Mouse (Mus musculus): ENCODE results near the gene Traf4.
A peak's percentile ranks its signal among the peaks of the same experiment; 100 is the strongest.

The Traf4 gene

DNA sequence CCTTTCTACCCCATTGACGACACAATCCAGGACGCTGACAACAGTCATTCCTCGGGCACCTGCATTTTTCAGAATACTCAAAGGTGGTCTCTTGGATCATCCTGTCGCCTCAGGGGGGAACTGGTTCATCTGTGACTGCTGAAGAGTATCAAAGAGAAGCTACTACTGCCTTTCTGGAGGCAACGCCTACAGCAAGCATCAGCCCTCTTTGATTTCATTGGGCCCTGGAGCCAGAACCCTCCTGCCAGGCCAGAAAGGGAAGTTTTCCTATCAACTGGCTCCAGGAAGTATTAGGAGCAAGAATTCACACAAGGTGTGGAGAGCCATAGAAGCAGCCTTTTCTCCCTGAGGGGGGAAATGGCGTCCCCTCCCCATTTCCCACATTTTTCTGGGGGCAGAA is 1.3 kb upstream of the Traf4 start:
- DNase-seq (ENCODE audit: low spot score) = no peak

DNA sequence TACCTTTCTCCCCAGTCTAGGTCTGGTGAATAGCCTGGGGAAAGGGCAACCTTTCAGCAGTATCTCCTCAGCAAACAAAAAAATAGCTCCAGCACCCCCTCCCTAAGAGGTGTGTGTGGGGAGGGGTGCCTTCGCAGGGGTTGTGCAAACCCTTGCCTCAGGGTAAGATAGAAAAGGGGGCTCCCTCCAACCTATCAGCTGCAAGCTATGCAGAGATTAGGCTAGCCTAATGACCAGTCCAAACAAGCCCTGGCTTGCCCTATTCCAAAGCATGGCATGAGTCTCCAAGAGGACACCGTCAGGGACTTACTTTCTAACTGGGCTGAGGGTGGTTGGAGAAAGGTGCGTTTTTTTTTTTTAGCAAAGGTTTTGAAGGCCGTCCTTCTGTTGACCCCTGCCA is 772 bp upstream of the Traf4 start:
- DNase-seq (ENCODE audit: low spot score) = no peak

DNA sequence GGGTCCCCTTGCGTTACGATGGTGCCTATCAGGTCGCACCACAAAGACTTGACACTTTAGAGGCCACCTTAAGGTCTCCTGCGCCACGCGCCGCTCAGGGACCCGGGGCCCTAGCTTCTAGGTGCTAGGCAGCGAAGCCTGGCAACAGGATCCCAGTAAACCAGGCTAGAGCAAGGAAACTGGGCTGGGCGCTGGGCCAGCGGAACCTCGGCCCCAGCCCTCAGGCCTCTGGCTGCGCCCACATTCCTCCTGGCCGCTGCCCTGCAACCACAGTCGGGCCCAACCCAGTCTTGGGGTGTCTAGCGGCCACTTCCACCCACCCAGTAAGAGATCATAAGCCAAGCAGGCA is 346 bp upstream of the Traf4 start:
- DNase-seq (ENCODE audit: low spot score) = no peak

DNA sequence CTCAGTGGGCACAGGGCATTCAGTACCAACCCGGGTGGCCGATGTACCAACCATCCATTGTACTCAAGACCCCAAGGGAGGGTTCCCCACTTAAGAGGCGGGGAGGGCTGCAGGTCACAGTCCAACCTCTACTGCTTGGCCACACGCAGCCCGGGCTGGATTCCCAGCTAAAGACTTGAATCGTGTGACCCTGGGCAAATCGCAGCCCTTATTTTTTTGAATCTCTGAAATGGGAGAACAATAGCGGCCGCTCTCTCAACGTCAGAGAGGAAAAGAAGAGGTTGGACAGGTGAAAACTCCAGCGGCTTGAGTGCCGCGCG is 825 bp downstream of the Traf4 start:
- no peak for DNase-seq (ENCODE audit: low spot score)

DNA sequence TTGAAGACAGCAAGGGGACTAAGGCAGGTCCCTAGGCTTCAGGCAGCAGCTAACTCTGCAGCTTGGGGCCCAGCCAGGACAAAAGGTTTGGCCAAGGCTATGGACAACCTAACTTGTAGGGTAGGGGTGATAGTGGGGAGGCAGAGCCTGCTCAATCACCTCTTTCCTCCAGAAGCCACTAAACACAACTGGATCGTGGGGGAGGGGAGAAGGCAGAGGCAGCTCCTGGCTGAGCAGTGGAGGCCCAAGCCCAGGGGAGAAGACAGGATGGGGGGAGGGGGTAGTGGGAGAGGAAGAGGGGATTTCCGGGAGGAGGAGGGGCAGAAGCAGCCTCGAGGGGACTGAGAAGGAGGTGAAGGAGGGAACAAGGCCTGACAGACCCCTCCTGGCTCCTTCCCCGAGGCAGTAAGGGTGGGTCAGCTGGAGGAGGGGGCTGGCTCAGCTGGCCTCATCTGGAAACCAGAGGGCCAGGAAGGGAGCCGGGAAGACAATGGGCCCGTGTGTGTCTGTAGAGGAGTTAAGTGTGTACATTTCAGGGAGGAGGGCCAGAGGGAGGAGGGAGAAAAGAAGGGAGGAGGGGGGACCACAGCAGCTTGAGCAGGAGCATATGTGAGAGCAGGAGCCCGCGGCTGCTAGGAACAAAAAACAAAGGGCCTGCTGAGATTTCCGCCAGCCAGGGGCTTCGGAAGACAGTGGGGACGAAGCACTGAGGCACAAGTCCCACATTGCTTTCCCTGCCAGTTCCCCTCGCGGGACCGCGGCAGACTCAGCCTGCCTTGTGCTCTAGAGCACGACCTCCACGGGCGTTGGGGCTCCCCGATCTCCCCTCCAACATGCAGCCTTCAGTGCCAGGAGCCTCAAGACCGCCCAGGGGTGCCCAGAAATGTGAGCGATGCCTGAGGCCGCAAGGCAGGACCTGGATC is 1.4 kb downstream of the Traf4 start:
- DNase-seq (ENCODE audit: low spot score) = peak; percentile 27

DNA sequence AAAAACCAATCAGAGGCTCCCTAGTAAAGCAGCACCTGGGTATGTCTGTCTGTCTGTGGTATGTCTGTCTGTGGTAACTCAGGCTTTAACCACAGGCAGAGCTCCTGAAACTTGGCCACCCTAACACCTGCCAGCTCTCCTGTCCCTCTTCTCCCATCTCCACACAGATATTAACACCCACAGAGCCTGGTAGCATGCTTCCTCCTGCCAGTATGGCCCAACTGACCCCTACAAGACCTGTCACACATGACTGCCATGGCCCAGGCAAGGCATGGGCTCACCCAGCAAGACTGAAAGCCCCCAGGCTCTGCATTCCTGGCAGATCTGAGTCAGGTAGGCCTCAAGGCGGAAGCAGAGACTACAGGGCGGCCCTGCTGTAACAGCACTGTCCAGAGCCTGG is 2.3 kb downstream of the Traf4 start:
- DNase-seq (ENCODE audit: low spot score) = no peak

DNA sequence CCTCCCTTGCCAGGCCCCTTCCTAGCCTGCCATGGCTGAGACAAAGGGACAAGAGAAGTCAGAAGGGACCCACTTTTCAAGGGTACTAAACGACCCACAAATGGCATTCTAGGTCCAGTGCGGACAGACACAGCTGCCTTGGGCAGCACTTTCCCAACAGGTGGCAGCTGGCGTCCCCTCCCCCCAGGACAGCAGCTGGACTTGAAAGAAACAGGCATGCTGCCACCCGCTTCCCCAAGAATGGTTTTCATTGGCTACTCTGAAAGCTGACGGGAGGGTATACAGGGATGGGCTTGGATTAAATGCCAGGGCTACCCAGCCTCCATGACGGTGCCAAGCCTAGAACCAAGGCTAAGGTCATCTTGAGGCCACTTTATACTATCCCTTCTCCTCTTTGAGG is 2.9 kb downstream of the Traf4 start:
- no peak for DNase-seq (ENCODE audit: low spot score)

DNA sequence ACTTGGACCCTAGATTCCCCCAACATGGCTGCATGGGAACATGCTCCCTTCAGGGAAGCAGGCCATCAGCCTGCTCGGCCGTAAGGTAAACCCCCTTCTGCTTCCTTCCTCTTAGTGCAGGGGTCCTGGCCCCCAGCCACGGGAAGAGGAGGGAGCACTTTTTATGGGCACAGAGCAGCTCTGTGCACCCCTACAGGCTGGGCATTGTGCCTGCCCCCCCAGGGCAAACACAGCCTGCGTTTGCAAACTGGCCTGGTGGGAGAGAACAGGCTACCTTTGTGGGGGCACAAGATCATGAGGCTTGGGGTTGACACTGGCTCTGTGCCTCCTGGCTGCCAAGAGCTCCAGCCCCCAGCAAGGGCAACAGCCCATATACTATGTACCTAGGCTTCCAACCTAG is 3.4 kb downstream of the Traf4 start:
- no peak for DNase-seq (ENCODE audit: low spot score)

DNA sequence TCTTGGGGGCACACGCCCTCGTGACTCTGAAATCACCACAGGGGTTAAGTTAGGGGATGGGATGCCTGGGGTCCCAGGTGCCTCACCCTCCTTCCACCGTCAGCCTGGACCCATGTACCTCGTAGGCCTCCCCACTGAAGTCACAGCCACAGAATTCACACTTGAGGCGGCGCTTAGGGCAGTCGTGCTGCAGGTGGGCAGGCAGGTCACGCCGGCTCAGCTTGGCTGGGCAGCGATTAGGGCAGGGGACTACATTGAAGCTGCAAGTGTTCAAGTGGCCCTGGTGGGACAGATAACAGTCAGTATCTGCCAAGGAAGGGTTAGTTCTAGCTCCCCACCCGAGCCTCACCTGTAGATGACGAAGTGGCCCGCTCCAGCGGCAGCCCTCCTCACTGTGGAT is 4.2 kb downstream of the Traf4 start:
- no peak for DNase-seq (ENCODE audit: low spot score)

DNA sequence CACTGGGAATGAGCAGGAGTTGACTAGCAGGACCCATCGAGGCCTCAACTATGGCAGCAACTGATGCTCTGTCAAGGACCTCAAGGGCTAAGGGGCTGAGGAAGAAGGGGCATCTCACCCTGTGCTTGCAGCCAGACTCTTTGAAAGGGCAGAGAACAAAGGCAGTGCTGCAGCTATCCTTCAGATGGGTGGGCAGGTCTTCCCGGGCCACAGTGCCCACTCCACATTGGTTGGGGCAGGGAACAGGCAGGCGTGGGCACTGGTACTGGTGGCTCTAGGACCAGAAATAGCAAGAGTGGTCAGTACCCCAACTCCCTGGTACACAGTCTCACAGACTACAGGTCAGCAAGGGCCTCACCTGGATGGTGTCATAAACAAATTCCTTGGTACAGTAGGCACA is 4.7 kb downstream of the Traf4 start:
- DNase-seq (ENCODE audit: low spot score) = no peak

DNA sequence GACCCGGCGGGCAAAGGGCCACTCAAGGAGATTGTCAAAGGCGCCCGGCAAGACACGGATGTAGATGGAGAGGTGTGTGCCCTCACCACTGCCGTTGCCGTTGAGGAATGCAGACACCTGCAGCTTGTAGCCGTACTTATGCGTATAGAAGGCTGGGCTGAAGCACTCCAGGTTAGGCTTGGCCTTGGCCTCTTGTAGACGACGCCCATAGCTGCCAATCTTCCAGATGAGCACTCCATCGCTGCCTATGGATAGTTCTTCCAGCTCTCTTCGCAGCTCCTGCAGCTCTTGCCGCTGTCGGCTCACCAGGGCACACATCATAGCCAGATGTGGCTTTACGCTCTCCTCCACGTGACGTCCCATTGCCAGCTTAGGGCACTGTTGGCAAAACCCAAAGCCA is 5.2 kb downstream of the Traf4 start:
- DNase-seq (ENCODE audit: low spot score) = no peak

DNA sequence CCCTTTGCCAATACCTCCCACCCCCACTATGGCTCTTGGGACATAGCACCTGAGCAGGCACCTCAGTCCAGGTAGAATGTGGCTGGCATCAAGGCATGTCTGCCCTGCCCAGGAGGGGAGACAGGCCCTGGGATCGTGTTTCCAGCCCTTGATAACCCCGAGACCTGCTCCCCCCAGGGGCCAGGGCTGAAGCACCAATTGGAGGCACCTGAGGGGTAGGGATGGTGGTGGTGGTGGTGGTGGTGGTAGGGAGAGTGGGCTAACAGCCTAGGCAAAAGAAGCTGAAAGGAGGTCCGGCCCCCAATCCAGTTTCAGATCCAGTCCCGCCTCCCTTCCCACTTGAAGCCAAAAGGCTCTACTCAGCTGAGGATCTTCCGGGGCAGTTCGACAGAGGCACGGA is 5.8 kb downstream of the Traf4 start:
- DNase-seq (ENCODE audit: low spot score) = no peak

DNA sequence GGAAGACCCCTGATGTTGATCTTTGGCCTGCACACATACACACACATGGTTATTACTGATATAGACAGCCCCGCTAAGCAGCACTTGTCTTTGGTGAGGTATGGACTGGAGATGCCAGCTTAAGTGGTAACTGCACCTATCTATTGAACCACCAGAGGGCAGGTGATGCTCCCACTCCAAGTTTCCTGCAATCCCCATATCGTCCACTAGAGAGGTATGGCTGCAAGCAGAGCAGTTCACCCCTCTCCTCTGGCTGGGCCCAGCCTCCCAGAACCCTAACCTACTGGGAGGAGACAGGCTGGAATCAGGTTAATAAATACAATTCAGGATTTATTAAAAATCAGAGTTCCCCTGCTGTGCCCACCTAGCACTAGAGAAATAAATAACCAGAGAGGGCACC is 6.3 kb downstream of the Traf4 start:
- DNase-seq (ENCODE audit: low spot score) = peak; percentile 83

DNA sequence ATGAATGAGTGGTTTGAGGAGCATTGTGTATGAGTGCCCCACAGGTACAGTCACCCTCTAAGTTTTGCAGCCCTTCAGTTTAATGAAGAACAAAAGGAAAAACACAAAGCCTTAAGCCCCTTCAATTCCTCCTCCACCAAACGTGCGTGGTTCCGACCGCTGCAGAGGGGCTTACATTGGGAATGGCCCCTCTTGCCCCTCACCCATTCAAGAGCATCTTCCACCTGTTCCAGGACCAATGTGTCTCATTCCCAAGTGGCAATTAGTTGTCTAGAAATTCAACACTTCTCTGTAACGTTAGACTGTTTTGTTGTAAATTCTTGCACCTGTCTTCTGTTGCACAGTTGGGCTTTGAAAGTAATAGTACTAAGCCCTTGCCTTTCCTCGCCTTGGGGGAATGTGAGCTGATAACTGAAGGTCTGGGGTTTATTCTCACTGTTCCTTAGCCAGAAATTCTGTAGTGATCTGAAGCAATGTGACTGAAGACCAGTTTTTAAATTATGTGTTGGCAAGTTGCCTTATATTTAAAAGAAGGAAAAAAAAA is 9.2 kb downstream of the Traf4 start:
- no peak for DNase-seq (ENCODE audit: low spot score)

DNA sequence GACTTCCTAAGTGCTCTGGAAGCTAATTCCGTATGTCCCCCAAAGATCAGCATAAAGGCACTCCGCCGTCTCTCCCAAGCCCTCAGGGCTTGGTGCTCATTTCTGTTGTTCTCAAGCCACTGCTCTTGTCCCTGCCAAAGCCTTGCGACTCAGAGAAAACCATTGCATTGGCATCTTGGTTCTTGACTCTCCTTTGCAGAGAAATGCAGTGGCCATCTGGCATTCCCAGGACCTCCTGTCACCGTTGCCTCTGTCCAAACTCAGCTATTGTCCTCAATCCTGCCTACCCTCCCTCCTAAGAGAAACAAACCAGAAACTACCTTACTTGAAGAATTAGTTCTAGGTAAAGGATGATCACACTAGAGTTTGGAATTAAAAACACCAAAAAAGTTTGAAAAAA is 9.7 kb downstream of the Traf4 start:
- no peak for DNase-seq (ENCODE audit: low spot score)

DNA sequence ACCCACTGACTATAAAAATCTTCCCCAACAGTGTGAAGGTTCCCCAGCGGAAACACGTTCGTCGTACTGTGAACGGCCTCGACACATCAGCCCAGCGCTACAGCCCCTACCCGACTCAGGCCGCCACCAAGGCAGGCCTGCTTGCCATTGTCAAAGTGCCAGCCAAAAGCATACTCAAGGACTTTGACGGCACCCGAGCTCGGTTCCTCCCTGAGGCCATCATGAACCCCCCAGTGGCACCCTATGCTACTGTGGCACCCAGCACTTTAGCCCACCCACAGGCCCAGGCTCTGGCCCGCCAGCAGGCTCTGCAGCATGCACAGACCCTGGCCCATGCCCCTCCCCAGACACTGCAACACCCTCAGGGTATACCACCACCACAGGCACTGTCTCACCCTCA is 11.6 kb downstream of the Traf4 start:
- DNase-seq (ENCODE audit: low spot score) = no peak

DNA sequence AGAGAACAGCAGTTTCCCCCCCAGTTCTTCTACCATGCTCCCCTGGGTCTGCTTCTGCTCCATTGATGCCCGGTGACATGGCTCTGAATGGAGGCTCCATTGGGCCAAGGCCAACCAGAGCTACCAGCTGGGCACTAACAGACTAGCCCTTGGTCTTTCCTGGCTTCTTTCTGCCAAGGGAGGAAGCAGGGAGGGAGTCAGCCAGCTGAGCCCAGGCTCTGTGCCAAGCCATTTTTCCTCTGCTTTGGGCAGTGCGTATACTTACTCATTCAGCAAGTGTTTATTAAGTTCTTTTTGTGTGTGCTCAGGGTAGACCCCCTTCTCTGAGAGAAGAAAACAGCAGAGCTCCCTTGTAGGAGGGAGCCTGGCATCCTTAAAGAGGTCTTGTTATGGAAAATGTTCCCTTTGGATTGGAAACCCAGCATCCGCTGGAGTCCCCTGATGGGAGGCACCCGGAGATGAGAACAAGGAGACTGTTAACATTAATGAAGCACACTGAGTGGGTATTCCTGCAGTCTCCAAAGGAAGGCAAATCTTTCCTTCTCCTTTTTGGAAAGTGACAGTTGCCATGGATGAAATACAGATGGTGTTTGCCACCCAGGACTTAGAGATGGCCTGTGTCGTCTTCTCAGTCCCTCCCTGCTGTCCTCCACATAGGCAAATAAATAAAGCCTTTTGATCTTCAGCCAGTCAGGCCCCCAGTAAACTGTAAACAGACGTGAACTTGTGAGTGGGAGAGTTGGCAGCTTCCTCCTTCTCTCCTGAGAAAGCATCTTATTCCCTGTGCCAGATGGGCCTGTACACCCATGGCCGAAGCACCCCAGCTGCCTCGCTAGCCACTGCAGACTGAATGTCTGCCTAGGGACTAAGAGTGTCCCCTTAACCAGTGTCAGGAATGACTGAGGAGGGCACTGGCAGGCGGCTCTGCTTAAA is 12.8 kb downstream of the Traf4 start:
- DNase-seq (ENCODE audit: low spot score) = no peak

DNA sequence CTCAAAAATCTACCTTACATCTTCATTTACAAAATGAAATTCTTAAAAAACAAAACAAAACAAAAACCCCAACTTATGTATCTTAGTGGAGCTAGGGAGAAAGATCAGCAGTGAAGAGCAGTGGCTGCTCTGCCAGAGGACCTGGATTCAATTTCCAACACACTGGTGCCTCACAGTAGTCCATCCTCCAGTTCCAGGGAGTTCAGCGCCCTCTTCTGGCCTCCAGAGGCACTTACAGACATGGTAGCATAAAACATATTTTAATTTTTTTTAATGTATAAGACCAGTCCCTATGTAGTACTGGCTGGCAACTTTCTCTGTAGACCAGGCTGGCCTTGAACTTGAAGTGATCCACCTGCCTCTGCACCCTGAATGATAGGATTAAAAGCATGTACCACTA is 14.2 kb downstream of the Traf4 start:
- DNase-seq (ENCODE audit: low spot score) = no peak

DNA sequence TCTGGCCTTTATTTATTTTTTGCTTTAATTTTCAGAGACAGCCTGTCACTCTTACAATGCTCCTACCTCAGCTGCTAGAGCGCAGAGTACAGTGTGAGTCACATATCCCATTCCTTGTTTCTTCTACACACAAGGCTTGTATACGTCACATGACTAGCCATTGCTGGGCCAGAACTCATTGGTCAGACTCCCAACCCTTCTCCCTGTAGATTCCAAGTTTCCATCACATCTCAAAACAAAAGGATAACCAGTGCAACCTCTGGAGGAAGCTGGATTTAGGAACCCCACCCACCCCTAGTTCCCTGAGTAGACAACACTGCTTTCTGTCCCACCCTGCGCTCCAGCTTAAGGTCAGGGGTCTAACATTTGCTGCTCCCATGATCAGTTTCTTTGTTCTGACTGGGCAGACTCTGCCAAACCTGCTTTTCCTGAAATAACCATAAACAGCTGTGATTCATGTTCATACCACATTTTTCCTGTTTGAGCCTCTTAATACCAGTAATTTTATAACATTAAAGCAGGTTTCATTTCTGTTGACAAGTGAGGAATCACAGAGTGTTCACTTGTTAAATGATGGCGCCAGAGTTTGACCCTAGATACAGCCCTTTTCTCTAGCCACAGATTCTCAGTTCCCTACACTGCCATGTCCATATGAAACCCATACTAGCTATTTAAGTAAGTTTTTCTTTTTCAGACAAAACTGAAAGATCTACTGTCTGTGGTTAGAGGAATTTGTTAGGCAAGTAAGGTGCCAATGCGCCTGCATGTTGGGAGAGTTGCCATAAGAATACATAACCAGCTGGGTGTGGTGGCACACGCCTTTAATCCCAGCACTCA is 18.5 kb downstream of the Traf4 start:
- DNase-seq (ENCODE audit: low spot score) = no peak

DNA sequence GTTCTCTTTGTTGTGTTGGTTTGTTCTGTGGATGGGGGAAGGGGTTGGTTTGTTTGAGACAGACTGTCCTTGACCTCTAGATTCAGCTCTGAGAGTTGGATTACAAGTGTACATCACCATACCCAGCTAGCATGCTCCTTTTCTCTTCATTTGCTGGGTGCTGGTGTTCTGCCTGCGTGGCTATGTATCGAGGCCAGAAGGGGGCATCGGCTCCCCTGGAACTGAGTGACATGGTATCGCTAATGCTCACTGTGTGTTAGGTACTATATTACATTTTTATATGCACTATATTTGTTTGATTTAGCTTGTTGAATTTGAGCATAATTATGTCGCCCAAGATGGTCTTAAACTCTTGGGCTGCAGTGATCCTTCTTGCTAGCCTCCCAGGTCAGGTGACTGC is 19.2 kb downstream of the Traf4 start:
- no peak for DNase-seq (ENCODE audit: low spot score)

DNA sequence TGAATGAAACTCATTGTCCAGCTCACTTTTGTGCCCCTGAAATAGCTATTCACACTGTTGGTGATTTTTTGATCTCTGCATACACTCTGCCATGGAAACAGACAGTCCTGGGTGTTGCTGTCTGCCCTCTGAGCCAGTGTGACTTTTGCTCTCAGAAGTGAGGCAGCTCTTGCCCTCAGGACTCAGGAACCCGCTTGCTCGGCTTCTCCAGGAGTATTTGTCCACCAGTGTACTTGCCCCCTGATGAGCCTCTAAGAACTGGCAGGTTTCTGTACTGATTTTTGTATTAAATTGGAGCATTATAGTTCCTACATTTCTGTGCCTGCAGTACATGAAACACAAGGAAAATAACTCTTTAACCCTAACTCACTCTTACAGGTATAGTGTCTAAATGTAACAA is 21.9 kb downstream of the Traf4 start:
- no peak for DNase-seq (ENCODE audit: low spot score)

DNA sequence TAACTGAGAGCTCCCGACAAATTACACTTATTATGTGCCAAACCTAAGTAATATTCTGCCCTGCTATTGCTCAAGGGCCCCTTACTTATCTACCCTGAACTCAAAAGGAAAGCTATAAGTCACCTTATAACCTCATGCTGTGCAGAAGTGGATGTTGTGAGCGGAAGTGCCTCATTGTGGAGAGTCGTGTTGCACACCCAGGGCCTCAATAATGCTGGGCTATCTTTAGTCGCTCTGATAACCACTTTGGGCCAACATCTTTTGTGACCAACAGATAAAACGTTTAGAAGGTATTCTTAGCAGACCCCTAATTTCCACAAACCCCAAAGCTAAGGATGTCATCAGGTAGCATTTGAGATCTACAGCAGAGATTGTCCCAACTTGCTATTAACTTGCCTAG is 24.7 kb downstream of the Traf4 start:
- no peak for DNase-seq (ENCODE audit: low spot score)

Data from T-cell, adult 2 months (primary cell).